Mouse (Mus musculus): ENCODE results near the gene Foxe3. TPM values are rescaled to one million over a fixed set of nuclear protein-coding genes. Genes with fewer than 3 reads are reported as not detected.
"Not testable (repeated sequence)": the region's sequence is repeated elsewhere in the genome, so short reads cannot be mapped to it uniquely, and the experiment has no call there.

The Foxe3 gene
- not detected in 2 replicates for polyA plus RNA-seq (2014; fragmentation: Nextera tagmentation; extraction: Ambion mirVana)

GRCm38 (mm10) chr4:114925917-114926312, at the start of gene Foxe3:
Foxe3 (minus strand) TSS chr4:114926013.
- 1% methylated on average over 20 of the region's 25 CpGs for WGBS

GRCm38 (mm10) chr4:114973229-114973740, 47.5 kb upstream of the Foxe3 start:
- no peak overlapping the region for H3K4me2 ChIP-seq (ENCODE audit: low read depth, severe bottlenecking)

More at GRCm38 (mm10) chr4:114925917-114926312, at the start of gene Foxe3:
- H3K4me1 ChIP-seq (ENCODE audit: control insufficient read depth, insufficient read depth, low read length): peaks cover 2% of the 10 kb centered on the region
- ATAC-seq (ENCODE audit: insufficient number of reproducible peaks, low FRiP score, low TSS enrichment, low read depth) (no peak), DNase-seq (ENCODE audit: low spot score) (no peak)
- H3K4me2 ChIP-seq (ENCODE audit: low read depth, severe bottlenecking): peak within 1 kb of the TSS; percentile 49
- H3K9ac ChIP-seq (ENCODE audit: low read length): no peak within 1 kb of the TSS
- H3K36me3 ChIP-seq (ENCODE audit: control insufficient read depth, insufficient read depth, low read length): no peaks in the 10 kb centered on the region
- no peaks in the 10 kb centered on the region for H3K9me3 ChIP-seq (ENCODE audit: control insufficient read depth, low read length)
- H3K27me3 ChIP-seq (ENCODE audit: control insufficient read depth, insufficient read depth, low read length): peaks cover 84% of the 10 kb centered on the region
- H3K4me3 ChIP-seq (ENCODE audit: low read depth, low read length): peak within 1 kb of the TSS; percentile 30
- H3K27ac ChIP-seq (replicated peaks; ENCODE audit: low read depth, low read length): no peak within 1 kb of the TSS

GRCm38 (mm10) chr4:114970736-114971135, 44.9 kb upstream of the Foxe3 start:
- Histone ChIP-seq H3K27me3 (ENCODE audit: control insufficient read depth, insufficient read depth, low read length) (no peaks in the 10 kb centered on the region), H3K9ac (ENCODE audit: low read length) (no peak overlapping the region), H3K27ac (replicated peaks; ENCODE audit: low read depth, low read length) (no peak overlapping the region), H3K4me3 (ENCODE audit: low read depth, low read length) (no peak overlapping the region), H3K4me1 (ENCODE audit: control insufficient read depth, insufficient read depth, low read length) (no peaks in the 10 kb centered on the region), H3K4me2 (ENCODE audit: low read depth, severe bottlenecking) (no peak overlapping the region), H3K36me3 (ENCODE audit: control insufficient read depth, insufficient read depth, low read length) (peaks cover 3% of the 10 kb centered on the region), H3K9me3 (ENCODE audit: control insufficient read depth, low read length) (no peaks in the 10 kb centered on the region)
- DNase-seq (ENCODE audit: low spot score): no peak
- WGBS: 94% methylated on average over 5 of the region's 5 CpGs
- ATAC-seq (ENCODE audit: insufficient number of reproducible peaks, low FRiP score, low TSS enrichment, low read depth): no peak

More at GRCm38 (mm10) chr4:114973229-114973740, 47.5 kb upstream of the Foxe3 start:
- no peak overlapping the region for H3K27ac ChIP-seq (replicated peaks; ENCODE audit: low read depth, low read length)
- H3K4me1 ChIP-seq (ENCODE audit: control insufficient read depth, insufficient read depth, low read length): no peaks in the 10 kb centered on the region
- ATAC-seq (ENCODE audit: insufficient number of reproducible peaks, low FRiP score, low TSS enrichment, low read depth): no peak
- no peak overlapping the region for H3K9ac ChIP-seq (ENCODE audit: low read length)
- WGBS: 90% methylated on average over 1 of the region's 1 CpGs
- no peaks in the 10 kb centered on the region for H3K9me3 ChIP-seq (ENCODE audit: control insufficient read depth, low read length)
- DNase-seq (ENCODE audit: low spot score): no peak
- H3K27me3 ChIP-seq (ENCODE audit: control insufficient read depth, insufficient read depth, low read length): no peaks in the 10 kb centered on the region
- H3K4me3 ChIP-seq (ENCODE audit: low read depth, low read length): no peak overlapping the region
- H3K36me3 ChIP-seq (ENCODE audit: control insufficient read depth, insufficient read depth, low read length): no peaks in the 10 kb centered on the region

- not testable (repeated sequence) for H3K4me1 ChIP-seq (ENCODE audit: control insufficient read depth, insufficient read depth, low read length); DNase-seq (ENCODE audit: low spot score); H3K36me3 ChIP-seq (ENCODE audit: control insufficient read depth, insufficient read depth, low read length); ATAC-seq (ENCODE audit: insufficient number of reproducible peaks, low FRiP score, low TSS enrichment, low read depth); H3K27ac ChIP-seq (replicated peaks; ENCODE audit: low read depth, low read length); H3K4me3 ChIP-seq (ENCODE audit: low read depth, low read length); H3K9me3 ChIP-seq (ENCODE audit: control insufficient read depth, low read length); H3K4me2 ChIP-seq (ENCODE audit: low read depth, severe bottlenecking); H3K27me3 ChIP-seq (ENCODE audit: control insufficient read depth, insufficient read depth, low read length); H3K9ac ChIP-seq (ENCODE audit: low read length)
- WGBS: 86% methylated on average over 2 of the region's 2 CpGs
Observed at GRCm38 (mm10) chr4:114960881-114961280, 35.1 kb upstream of the Foxe3 start.

- H3K9ac ChIP-seq (ENCODE audit: low read length): no peak overlapping the region
- H3K36me3 ChIP-seq (ENCODE audit: control insufficient read depth, insufficient read depth, low read length): peaks cover 4% of the 10 kb centered on the region
- no peaks in the 10 kb centered on the region for H3K9me3 ChIP-seq (ENCODE audit: control insufficient read depth, low read length)
- no peak for ATAC-seq (ENCODE audit: insufficient number of reproducible peaks, low FRiP score, low TSS enrichment, low read depth)
- no peak for DNase-seq (ENCODE audit: low spot score)
- H3K27ac ChIP-seq (replicated peaks; ENCODE audit: low read depth, low read length): no peak overlapping the region
- H3K27me3 ChIP-seq (ENCODE audit: control insufficient read depth, insufficient read depth, low read length): no peaks in the 10 kb centered on the region
- no peak overlapping the region for H3K4me2 ChIP-seq (ENCODE audit: low read depth, severe bottlenecking)
- no peaks in the 10 kb centered on the region for H3K4me1 ChIP-seq (ENCODE audit: control insufficient read depth, insufficient read depth, low read length)
- no peak overlapping the region for H3K4me3 ChIP-seq (ENCODE audit: low read depth, low read length)
- 93% methylated on average over 2 of the region's 2 CpGs for WGBS
Observed at GRCm38 (mm10) chr4:114959533-114959932, 33.7 kb upstream of the Foxe3 start.

- Histone ChIP-seq H3K4me2 (ENCODE audit: low read depth, severe bottlenecking) (no peak overlapping the region), H3K9me3 (ENCODE audit: control insufficient read depth, low read length) (no peaks in the 10 kb centered on the region), H3K27me3 (ENCODE audit: control insufficient read depth, insufficient read depth, low read length) (no peaks in the 10 kb centered on the region), H3K36me3 (ENCODE audit: control insufficient read depth, insufficient read depth, low read length) (peaks cover 3% of the 10 kb centered on the region; the same call in 1 of the 2 replicates), H3K4me1 (ENCODE audit: control insufficient read depth, insufficient read depth, low read length) (no peaks in the 10 kb centered on the region), H3K27ac (replicated peaks; ENCODE audit: low read depth, low read length) (no peak overlapping the region), H3K9ac (ENCODE audit: low read length) (no peak overlapping the region), H3K4me3 (ENCODE audit: low read depth, low read length) (no peak overlapping the region)
- WGBS: 98% methylated on average over 4 of the region's 4 CpGs
- ATAC-seq (ENCODE audit: insufficient number of reproducible peaks, low FRiP score, low TSS enrichment, low read depth) (no peak), DNase-seq (ENCODE audit: low spot score) (no peak)
Observed at GRCm38 (mm10) chr4:114958786-114959185, 33.0 kb upstream of the Foxe3 start.

GRCm38 (mm10) chr4:114958231-114958630, 32.4 kb upstream of the Foxe3 start:
- Histone ChIP-seq H3K4me2 (ENCODE audit: low read depth, severe bottlenecking) (no peak overlapping the region), H3K4me1 (ENCODE audit: control insufficient read depth, insufficient read depth, low read length) (no peaks in the 10 kb centered on the region), H3K4me3 (ENCODE audit: low read depth, low read length) (no peak overlapping the region), H3K27ac (replicated peaks; ENCODE audit: low read depth, low read length) (no peak overlapping the region), H3K36me3 (ENCODE audit: control insufficient read depth, insufficient read depth, low read length) (peaks cover 3% of the 10 kb centered on the region; the same call in 1 of the 2 replicates), H3K9ac (ENCODE audit: low read length) (no peak overlapping the region), H3K27me3 (ENCODE audit: control insufficient read depth, insufficient read depth, low read length) (no peaks in the 10 kb centered on the region), H3K9me3 (ENCODE audit: control insufficient read depth, low read length) (no peaks in the 10 kb centered on the region)
- ATAC-seq (ENCODE audit: insufficient number of reproducible peaks, low FRiP score, low TSS enrichment, low read depth) (no peak), DNase-seq (ENCODE audit: low spot score) (no peak)
- 86% methylated on average over 2 of the region's 2 CpGs for WGBS

GRCm38 (mm10) chr4:114957403-114957802, 31.6 kb upstream of the Foxe3 start:
- Histone ChIP-seq H3K27ac (replicated peaks; ENCODE audit: low read depth, low read length) (no peak overlapping the region), H3K9ac (ENCODE audit: low read length) (no peak overlapping the region), H3K4me3 (ENCODE audit: low read depth, low read length) (no peak overlapping the region), H3K36me3 (ENCODE audit: control insufficient read depth, insufficient read depth, low read length) (peaks cover 1% of the 10 kb centered on the region; the same call in 1 of the 2 replicates), H3K4me2 (ENCODE audit: low read depth, severe bottlenecking) (no peak overlapping the region), H3K27me3 (ENCODE audit: control insufficient read depth, insufficient read depth, low read length) (no peaks in the 10 kb centered on the region), H3K9me3 (ENCODE audit: control insufficient read depth, low read length) (no peaks in the 10 kb centered on the region), H3K4me1 (ENCODE audit: control insufficient read depth, insufficient read depth, low read length) (no peaks in the 10 kb centered on the region)
- no peak for DNase-seq (ENCODE audit: low spot score)
- no peak for ATAC-seq (ENCODE audit: insufficient number of reproducible peaks, low FRiP score, low TSS enrichment, low read depth)

GRCm38 (mm10) chr4:114953172-114953571, 27.4 kb upstream of the Foxe3 start:
- DNase-seq (ENCODE audit: low spot score): no peak
- 73% methylated on average over 3 of the region's 3 CpGs for WGBS

More at GRCm38 (mm10) chr4:114953172-114953571, 27.4 kb upstream of the Foxe3 start:
- H3K9me3 ChIP-seq (ENCODE audit: control insufficient read depth, low read length): no peaks in the 10 kb centered on the region
- ATAC-seq (ENCODE audit: insufficient number of reproducible peaks, low FRiP score, low TSS enrichment, low read depth): peak; percentile 60; the same call in 1 of the 2 replicates
- no peak overlapping the region for H3K4me3 ChIP-seq (ENCODE audit: low read depth, low read length)
- no peak overlapping the region for H3K27ac ChIP-seq (replicated peaks; ENCODE audit: low read depth, low read length)
- no peak overlapping the region for H3K9ac ChIP-seq (ENCODE audit: low read length)
- no peaks in the 10 kb centered on the region; the same call in 1 of the 2 replicates for H3K27me3 ChIP-seq (ENCODE audit: control insufficient read depth, insufficient read depth, low read length)
- H3K4me2 ChIP-seq (ENCODE audit: low read depth, severe bottlenecking): no peak overlapping the region
- no peaks in the 10 kb centered on the region for H3K4me1 ChIP-seq (ENCODE audit: control insufficient read depth, insufficient read depth, low read length)
- no peaks in the 10 kb centered on the region for H3K36me3 ChIP-seq (ENCODE audit: control insufficient read depth, insufficient read depth, low read length)
